Mouse (Mus musculus) G1E (cell line): ENCODE data around the gene Dhdds.

Experiments used
- CTCF ChIP-seq: IDR thresholded peaks from 2 replicates; pipeline ENCODE4 v1.5.1; 2012; ENCODE audit warnings: low read depth, low read length, inconsistent platforms, mixed read lengths
- GATA1 ChIP-seq: IDR thresholded peaks from 2 replicates; pipeline ENCODE4 v1.6.1; 2012; ENCODE audit warnings: borderline replicate concordance, low read length, inconsistent platforms, mixed read lengths
- POLR2AphosphoS5 ChIP-seq: IDR thresholded peaks from 2 replicates; pipeline ENCODE4 v1.6.1; 2012; ENCODE audit warnings: low read depth, low read length, inconsistent platforms; ENCODE audit not compliant: insufficient replicate concordance

DNA sequence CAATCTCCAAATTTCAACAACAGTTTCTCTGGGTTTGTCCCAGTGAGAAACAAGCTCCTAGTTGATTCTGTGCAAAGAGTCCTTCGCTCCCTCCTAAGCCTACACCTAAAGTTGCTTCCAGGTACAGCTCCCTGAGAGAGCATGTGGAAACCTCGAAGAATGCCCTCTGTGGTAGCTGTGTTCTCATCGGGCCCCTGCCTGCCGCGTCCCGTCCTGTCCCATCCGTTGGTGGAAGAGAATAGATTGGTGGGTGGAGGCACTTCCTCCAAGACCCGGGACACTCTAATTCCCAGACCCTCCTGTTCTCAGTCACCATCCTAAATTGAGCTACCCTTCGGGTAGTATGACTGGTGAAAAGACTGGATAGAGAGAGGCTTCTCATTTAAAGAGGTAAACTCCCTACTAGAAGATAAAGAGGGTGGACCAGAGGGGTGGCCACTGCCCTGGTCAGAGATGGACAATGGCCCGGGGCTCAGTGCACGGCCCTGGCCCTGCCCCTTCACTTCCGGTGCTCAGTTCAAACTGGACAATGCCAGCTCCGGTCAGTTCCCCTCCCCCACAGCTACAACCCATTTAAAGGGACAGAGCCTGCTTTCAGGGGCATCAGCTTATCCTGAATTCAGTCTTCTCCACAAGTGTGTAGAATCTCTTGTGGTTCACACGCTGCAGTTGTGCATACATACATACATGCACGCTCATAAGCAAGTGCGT lies 19.1 kb upstream of the Dhdds start:
- TF ChIP-seq CTCF = no peak
- no peak for TF ChIP-seq POLR2AphosphoS5
- no peak for TF ChIP-seq GATA1
